Mouse (Mus musculus): Measurements from ENCODE around the gene Tubgcp2.

DNA sequence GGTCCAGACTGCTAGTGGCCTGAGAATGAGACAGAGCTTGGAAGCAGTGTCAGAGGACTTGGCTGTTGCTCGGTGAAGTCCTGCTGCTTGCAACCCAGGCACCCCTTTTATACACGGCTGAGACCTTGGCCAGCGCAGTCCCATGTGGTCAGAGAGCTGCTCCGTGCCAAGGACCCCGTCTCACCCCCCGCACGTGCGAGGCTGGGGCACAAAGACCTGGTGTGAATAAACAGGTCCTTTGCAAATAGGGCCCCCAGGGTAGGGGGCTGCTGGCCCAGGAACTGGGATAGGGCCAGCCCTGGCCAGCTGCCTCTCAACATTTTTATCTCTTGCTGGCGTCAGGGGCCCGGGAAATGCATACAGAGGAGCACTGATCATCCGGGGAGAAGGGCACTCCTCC lies 78.5 kb downstream of the Tubgcp2 start:
- TF ChIP-seq CTCF (conservative IDR thresholded peaks at IDR 0.05 in 1 of 2, IDR thresholded peaks at IDR 0.05 in 1 of 2; ENCODE audit: low read depth in 2 of 2, low read length in 2 of 2) (no peak), E2F4 (IDR thresholded peaks at IDR 0.05; ENCODE audit: insufficient replicate concordance, low read depth, low read length) (no peak), POLR2A (IDR thresholded peaks at IDR 0.05; ENCODE audit: low read depth, low read length) (no peak; the same call in 1 of the 2 replicates), EP300 (IDR thresholded peaks at IDR 0.05; ENCODE audit: low read length) (no peak), PAX5 (IDR thresholded peaks at IDR 0.05; ENCODE audit: low read length) (no peak), MYC (IDR thresholded peaks at IDR 0.05; ENCODE audit: low read depth, low read length) (no peak), MAX (IDR thresholded peaks at IDR 0.05; ENCODE audit: low read length) (no peak), ZNF384 (IDR thresholded peaks at IDR 0.05; ENCODE audit: low read depth, low read length) (no peak), SMC3 (IDR thresholded peaks at IDR 0.05; ENCODE audit: low read depth, low read length) (no peak)

All from CH12.LX (cell line).